Mouse (Mus musculus) adrenal gland, postnatal 36 days (tissue): ENCODE measurements at regions not wholly inside any gene's neighbourhood (a gene's known extent, or its start where the extent isn't known, plus 50 kb on each side); places are given as distances from the start of the nearest gene placed in this dataset.

ENCODE experiments used
- DNase-seq, 2 experiments: peaks; one replicate each; pipeline ENCODE4 v3.0.0; 2021; ENCODE audit warnings: mixed read lengths in 1 of 2

DNA sequence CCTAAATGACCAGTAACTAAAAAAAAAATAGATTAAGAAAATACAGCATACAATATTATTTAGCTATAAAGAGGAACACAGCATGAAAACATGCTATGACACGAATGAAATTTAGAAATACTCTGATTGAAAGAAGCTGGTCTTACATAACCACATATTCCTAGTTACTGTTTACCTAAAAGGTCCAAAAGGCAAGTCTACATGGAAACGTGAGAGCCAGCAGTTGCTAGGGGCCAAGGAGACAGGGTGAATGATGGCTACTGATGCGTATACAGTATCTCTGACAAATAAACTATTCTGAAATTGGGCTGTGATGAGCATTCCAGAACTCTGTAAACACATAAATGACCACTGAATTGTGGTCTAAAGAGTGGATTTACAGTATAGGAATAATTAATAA, 194.5 kb upstream of the Zbtb20 start:
- no peak for DNase-seq

DNA sequence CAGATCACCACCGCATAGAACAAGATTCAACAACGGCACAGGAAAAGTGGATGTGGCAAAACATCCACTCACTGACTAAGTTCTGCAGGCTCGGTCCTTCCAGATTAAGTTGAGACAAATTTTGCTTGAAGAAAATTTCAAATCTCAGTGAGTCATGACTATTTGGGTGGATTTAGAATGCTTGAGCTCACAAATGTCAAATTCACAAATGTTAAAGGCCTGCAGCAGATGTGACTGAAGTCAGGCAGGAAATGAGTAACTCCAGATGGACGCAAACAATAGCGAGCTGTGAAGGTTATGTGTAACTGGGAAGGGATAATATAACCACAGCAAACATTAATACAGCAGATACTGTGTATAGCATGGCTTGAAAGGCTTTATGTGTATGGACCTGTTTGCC, 198.5 kb upstream of the Zbtb20 start:
- no peak for DNase-seq

DNA sequence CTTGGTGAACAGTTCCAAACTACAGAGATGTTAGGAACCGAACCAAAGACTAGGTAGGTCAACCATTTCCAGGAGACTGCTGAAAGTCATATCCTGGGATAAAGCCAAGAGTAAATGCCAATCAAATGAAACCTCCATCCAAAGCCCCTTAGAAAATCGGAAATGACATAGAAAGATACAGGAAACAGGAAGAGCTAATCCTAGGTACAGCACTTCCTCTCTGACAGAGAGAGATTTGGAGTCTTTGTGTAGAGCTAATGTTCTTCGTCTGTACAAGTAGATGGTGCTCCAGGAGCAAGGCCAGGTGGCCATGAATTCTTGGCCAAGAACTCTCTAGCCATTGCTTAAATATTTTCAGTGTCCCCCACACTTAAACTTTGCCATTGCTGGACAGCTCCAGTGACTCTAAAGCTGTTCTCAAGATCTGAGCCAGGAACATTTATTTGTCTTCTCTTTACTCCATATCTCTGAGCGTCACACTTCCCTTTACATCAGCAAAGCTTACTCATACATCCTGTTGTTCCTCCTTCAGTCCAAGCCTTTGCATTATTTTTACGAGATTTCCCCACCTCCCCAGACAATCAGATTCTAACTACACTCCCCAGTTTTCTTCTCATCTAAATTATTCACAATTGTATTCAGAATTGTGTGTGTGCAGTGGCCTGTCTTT, 199.1 kb upstream of the Zbtb20 start:
- DNase-seq = no peak

DNA sequence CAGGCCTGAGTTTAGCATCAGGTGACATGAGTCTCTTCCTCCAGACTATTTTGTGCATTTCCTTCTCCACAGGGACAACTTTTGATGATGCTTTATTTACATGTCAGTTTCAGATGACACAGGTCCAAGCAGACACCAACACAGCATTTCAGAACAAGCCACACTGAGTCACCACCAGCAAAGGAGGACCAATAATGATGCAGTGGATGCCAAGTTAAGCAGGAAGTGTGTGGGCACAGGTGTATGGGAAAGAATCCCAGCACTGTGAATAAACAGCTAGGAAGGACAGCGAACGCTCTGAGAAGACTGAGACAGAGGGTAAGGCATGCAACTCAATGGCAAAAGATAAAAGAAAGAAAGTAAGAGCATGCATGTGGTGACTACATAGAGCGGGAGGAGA, 200.7 kb upstream of the Zbtb20 start:
- no peak for DNase-seq

DNA sequence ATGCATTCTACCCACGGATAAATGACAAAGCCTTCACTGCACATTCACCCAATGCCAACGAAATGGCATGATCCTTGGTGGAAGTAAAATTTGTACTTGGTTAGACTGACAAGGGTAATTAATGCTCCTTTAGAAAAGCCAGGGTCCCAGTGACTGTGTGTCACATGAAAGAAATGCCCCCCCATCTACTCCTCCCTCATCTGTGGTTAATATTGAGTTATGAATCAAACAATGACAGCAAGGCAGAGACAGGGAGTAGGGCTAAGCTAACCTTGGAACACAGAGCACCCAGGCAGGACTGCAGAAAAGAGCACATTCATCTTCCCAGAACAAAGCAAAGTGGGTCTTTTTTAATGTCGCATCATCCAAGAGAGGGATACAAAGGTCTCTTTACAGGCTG, 209.1 kb upstream of the Zbtb20 start:
- peak; percentile 7 to 24 for DNase-seq

DNA sequence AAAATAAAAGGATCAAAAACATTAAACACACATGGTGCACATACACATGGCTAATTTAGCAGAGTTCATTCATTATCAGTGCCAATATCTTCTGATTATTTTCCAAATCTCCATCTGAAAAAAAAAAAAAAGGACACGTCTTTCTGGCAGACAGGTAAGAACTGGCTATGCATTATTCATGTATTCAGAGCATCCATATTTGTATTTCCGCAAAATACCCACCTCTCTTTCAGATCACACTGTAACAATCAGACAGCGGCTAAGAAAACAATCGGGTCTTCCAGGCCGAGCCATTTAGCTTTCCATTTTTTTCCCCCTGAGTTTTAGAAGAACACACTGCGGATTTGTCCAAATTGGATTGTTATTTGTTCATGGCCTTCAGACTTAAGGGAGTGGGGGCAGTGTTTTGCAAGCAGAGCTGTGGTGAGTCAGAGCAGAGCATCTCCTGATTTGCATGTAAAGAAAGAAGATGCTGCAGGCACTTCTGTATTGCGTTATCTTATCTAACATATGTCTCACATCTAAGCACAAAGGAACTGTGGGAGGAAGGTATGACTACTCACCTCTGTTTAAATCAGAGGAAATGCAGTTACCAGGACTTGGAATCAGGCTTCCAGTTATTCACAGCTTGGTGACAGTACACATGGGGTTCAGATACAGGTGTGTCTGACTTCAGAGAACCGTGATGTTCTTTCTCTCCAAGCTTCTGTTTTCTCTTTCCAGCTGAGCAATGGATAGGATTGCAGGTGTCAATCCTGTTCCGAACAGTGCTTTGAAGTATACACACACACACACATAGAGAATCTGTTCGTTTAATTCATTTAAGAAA, 223.6 kb upstream of the Zbtb20 start:
- DNase-seq = no peak

DNA sequence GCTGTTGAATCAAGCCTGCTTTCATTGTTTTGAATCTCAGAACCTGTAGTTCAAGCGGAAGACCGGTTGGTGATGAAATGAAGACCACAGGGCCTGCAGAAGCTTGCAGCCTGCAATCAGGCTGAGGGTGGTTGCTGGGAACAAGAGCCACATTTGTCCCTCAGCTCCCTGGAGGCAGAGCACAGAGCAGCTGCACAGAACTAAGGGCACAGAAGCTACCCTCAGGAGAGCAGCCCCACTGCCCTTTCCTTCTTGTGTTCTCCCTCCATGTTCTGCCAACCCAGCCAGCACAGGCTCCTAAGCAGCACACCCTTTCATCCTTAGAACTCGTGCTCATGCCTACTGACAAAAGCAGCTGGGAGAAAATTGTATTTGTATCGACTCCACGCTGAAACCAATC, 225.9 kb upstream of the Zbtb20 start:
- no peak for DNase-seq

DNA sequence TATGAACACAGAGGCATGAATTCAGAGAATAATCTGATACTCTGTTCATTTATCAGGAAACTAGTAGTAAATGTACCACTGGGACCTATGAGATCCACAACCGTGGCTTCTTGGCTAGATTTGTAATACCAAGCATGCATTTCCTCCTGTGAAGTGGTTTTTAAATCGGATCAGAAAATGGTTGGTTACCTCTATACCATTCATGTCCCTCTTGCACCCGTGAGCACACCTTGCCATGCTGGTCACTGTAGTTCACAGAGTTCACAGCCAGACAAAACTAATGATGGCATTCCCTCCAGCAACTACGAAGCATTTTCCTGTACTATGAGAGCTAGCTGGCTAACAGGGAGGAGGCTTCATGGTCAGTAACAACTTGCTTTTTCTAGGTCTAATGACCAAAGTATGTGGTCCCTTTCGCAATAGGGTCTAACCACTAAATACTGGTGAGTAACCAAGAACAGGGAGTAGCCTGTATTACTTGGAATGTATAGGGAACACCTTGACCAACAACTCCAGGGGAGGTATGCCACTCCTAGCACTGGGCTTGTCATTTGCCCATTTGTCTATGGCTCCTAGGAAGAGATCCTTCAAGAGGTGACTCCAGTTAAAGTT, 227.0 kb upstream of the Zbtb20 start:
- DNase-seq = no peak

DNA sequence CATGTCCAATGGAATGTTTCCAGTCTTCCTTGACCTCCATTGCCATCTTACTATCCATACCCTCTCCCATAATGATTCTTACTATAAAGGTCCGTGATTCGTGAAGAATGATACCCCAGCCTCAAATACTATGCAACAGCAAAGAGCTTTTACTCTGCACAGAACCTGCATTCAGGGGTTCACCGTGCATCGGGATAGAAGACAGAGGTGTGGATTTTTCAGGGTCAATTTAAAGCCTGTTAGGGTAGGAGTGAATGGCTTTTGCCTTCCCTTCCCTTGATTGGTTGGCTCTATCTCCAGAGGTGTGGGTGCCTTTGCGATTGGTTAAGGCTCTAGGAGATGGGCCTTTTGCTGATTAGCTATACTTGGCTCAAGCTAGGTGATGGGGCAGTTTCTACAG, 227.9 kb upstream of the Zbtb20 start:
- DNase-seq = no peak

DNA sequence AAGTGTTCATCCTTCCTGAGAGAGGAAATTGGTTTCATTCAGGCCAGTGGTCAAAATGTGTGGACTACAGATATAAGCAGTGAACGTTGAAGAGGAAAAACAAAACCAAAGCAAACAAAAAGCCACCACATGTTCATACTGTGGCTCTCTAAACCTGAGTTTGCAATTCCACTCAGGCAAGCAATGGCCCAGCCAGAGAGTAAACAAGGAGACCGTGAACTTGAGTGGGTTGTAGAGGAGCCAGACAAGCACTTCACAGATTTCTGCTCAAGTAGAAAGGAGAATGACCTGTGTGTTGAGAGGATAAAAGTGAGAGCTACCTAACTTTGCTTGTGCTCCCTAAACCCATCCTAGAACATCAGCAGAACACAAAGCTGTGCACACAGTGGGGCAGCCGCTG, 239.9 kb upstream of the Zbtb20 start:
- DNase-seq = no peak

DNA sequence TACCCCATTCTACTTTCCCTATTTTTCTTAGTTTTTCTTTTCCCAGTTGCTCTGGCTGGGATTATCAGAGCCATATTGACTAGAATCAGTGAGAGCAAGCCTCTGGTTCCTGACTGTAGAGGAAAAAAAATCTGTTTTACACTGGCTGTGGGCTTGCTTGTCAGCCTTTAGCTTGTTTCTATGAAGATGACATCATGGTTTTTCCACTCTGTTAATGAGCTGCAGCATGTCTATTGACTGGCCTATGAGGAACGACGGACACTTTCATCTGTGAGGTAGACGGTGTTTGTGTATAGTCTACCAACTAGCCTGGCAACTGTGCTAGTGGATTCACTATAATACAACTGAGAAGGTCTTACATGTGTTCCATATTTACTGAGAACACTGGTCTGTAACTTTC, 248.0 kb upstream of the Zbtb20 start:
- DNase-seq = no peak

DNA sequence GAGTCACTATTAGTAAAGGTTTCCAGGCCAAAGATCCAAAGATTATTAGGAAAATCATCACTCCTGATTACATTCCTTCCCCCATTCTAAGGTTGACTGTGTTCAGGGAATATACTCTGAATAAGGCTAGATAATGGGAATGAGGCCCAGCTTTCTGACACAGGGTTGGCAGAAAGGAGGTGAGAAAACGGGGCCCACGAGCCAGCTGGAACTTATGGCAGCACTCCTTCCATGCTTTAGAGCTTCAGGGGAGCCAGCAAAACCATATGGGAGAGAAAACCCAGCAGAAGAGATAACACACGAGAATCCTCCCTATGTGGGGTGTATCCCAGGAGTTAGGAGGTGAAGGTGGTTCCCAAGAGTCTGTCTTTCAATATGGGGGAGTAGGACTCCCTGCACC, 259.8 kb upstream of the Zbtb20 start:
- DNase-seq = no peak

DNA sequence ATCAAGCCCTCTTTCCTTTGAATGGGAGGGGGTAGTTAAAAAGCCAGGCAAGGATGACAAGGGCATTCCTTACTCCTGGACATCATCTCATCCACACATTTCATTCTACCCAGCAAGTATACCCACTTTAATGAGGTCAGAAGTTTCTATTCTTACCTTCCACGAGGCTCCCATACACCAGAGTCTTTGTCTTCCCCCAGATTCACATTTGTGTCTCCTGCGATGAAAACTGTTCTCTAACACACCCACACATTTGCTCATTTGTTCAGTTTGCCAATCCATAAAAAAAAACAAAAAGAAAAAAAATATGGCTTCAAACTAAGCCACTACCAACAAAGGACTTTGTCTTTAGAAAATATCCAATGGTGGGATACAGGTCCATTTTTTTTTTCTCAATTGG, 263.7 kb upstream of the Zbtb20 start:
- no peak for DNase-seq

DNA sequence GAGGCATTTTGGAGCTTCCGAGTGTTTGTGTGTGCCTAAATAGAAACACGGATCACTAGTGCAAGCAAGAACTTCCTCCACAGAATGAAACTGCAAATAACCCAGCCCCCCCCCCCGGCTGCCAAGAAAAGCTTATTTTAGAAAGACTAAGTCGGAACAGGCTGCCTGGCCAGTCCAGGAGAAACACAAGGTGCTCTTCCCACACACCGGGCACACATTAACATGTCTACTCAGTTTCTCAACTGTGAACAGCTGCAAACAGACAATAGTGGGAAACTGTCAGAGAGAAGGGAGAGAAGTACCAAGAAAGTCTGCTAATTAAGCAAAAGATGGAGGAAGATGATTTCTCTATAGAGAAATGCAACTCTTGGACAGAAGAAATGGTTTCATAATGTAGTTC, 267.3 kb upstream of the Zbtb20 start:
- no peak for DNase-seq

DNA sequence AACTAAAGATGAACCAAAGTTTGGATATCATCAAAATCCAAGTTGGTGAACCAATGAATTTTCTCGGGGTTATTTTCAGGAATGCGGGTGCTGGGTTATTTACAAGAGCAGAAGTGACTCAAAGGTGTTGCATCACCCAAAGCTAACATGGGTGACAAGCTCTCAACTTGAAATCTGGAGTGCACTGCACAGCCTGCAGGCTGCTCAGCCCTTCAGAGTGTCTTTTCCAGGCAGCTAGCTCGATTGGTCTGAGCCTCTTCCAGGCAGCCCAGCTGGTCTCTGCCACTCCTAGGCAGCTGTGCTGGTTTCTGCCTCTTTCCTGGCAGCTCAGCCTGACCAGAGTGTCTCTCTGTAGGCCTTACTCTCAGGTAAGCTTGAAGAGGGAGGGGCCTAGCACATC, 251.9 kb upstream of the Gap43 start:
- DNase-seq = no peak

DNA sequence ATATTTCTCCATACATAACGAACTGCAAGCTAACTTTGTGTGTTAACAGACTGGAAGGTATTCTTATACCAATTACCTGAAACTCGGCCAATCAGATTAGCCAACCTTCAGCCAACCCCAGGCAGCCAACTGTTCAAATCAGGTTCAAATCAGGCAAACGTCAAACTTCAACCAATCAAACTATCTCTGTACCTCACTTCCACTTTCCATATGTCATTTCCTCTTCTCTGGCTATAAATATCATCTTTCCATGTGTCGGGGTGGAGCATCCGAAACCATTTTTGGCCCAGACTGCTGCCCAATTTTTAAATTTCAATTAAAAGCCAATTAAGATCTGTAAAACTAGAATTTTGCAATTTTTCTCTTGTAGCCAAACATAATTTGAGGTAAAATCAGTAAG, 251.1 kb upstream of the Gap43 start:
- DNase-seq = no peak

DNA sequence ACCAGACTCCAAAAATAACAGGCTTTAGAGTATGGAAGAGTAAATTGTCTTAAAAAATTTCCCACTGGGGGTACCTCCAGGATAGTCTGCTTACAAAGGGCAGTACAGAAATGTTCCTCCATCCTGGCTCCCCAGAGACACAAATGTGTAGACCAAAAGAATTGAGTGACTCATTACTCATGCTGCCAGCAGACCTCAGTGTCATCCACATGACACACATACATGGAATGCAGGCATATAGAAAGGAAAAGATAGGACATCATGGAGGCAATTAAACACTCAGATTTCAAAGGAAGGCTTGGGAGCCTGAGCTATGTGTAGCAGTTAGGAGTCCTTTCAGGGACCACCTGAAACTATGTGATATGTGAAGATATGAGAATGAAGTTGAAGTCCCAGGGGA, 245.7 kb upstream of the Gap43 start:
- no peak for DNase-seq

DNA sequence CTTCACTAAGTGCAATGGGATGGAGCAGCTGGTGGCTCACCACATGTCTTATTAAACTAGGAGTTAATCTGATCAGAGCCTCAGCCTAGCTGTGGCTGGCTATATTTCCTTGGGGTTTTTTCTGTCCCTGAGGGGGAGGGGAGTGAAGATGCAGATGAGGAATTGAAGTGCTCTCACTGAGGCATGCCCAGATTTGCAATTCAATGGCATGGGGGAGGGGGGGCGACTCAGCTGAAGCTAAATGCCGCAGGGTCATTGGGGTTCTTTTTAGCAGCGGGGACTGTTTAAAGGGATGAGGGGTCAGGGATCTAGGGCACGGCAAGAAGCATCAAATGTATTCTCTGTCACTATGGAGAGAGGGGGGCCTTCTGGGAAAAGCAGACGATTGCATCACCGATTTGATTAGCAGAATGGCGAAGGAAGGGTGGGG, 235.1 kb upstream of the Gap43 start:
- no peak for DNase-seq

DNA sequence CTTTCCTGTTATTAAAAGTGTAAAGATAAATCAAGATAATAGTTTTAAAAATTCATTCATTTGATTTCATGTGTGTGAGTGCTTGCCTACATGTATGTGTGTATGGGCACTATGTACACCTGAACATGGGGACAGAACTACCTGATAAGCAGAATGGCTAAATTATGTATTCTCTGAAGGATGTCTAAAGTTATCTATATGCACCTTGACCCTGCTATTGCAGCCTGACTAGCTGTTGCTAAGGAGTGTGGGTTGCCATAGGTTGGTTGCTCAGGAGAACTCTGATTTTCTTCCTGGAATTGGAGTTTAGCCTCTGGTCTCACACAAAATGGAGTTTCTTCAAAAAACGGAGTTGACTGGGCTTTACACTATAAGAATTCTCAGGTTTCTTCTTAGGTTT, 234.5 kb upstream of the Gap43 start:
- no peak for DNase-seq

DNA sequence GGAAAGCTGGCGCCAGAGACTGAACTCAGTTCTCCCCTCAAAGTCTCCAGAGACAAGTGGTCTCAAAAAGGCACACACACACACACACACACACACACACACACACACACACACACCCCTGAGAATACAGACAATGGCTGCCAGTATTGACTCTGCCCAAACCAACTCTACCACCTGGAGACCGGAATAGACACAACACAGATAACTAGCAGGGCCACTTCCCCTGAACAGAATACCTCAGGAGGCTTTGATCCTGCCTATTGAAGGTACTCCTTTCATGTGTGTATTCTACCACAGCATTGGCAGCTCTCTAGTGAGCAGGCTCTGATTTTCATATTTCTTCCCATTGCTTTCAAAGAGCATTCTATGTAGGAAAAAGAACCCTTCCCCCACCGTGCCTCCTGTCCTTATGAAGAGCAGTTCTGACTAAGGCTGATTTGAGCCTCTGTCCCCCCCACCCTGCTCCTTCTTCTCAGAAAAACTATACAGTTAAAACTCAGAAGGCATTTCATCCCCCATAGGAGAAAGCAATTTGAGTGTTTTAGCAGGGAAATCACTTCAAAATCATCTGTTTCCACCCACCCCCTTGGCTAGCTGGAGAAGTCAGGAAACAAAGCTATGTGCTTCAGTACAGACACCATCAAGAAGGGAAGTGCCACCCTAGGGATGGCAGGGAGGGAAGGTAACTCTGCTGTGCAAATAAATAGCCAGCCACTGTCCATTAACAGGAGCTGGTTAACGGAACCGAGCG, 230.0 kb upstream of the Gap43 start:
- no peak for DNase-seq

DNA sequence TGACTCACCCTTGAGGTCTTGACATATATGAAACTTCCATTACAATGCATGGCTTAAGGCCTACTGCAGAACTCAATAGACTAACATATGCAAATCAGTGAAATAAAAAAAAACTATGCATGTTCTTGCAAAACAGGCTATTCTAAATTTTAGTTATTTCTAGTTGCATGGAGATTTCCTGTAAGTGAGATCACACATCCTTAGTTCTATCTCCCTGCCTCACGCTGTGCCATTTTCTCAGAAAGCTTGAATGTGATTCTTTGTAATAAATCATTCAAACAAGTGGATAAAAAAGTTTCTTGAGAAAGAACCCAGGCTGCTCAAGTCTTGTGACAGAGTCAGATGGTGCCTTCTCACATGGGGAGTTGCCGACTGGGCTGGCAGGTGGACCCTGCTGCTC, 228.9 kb upstream of the Gap43 start:
- no peak for DNase-seq

DNA sequence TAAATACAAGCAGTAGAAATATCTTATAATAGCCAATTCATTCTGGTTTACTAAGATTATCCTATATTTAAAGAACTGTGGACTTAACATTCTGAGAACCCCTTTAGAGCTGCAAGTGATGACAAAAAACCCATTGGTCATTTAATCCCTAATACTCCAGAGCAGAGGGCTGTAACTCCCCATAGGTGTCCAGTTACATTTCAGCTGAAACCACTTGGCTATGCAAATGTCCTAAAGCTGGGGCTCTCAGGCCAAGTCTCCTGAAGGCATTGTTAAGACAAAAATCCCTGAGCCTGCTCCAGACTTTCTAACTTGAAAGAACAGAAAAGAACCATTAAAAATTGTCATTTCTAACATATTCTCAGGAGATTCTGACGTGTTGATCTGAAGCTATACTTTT, 209.1 kb upstream of the Gap43 start:
- DNase-seq = no peak
